Mouse (Mus musculus): ENCODE measurements at regions not wholly inside any gene's neighbourhood (a gene's known extent, or its start where the extent isn't known, plus 50 kb on each side); places are given as distances from the start of the nearest gene placed in this dataset.

GRCm38 (mm10) chr5:126335553-126336520 is 804.3 kb downstream of the Tmem132b start:
- no peak for DNase-seq (ENCODE audit: low spot score)

- no peak for DNase-seq (ENCODE audit: low spot score)
Measured at GRCm38 (mm10) chr5:126337884-126338283, 806.3 kb downstream of the Tmem132b start.

- no peak for DNase-seq (ENCODE audit: low spot score)
Measured at GRCm38 (mm10) chr5:126343570-126343969, 812.0 kb downstream of the Tmem132b start.

- no peak for DNase-seq (ENCODE audit: low spot score)
Measured at GRCm38 (mm10) chr5:126350936-126351335, 819.4 kb downstream of the Tmem132b start.

GRCm38 (mm10) chr5:126369436-126369835 is 837.9 kb downstream of the Tmem132b start:
- no peak for DNase-seq (ENCODE audit: low spot score)

GRCm38 (mm10) chr5:126392306-126392705 is 849.3 kb upstream of the Tmem132c start:
- DNase-seq (ENCODE audit: low spot score) = no peak

- DNase-seq (ENCODE audit: low spot score) = no peak
Measured at GRCm38 (mm10) chr5:126395331-126395730, 846.3 kb upstream of the Tmem132c start.

GRCm38 (mm10) chr5:126431748-126432147 is 809.9 kb upstream of the Tmem132c start:
- DNase-seq (ENCODE audit: low spot score) = no peak

- DNase-seq (ENCODE audit: low spot score) = no peak
Measured at GRCm38 (mm10) chr5:126438696-126439095, 802.9 kb upstream of the Tmem132c start.

GRCm38 (mm10) chr5:126440516-126440915 is 801.1 kb upstream of the Tmem132c start:
- DNase-seq (ENCODE audit: low spot score) = no peak

GRCm38 (mm10) chr5:126475761-126476160 is 765.8 kb upstream of the Tmem132c start:
- DNase-seq (ENCODE audit: low spot score) = no peak

- no peak for DNase-seq (ENCODE audit: low spot score)
Measured at GRCm38 (mm10) chr5:126522076-126522475, 719.5 kb upstream of the Tmem132c start.

GRCm38 (mm10) chr5:126525863-126526262 is 715.7 kb upstream of the Tmem132c start:
- no peak for DNase-seq (ENCODE audit: low spot score)

GRCm38 (mm10) chr5:126530806-126531527 is 710.6 kb upstream of the Tmem132c start:
- DNase-seq (ENCODE audit: low spot score) = no peak

GRCm38 (mm10) chr5:126531528-126531894 is 710.1 kb upstream of the Tmem132c start:
- DNase-seq (ENCODE audit: low spot score) = no peak

GRCm38 (mm10) chr5:126531975-126532374 is 709.6 kb upstream of the Tmem132c start:
- no peak for DNase-seq (ENCODE audit: low spot score)

- DNase-seq (ENCODE audit: low spot score) = no peak
Measured at GRCm38 (mm10) chr5:126538072-126538471, 703.5 kb upstream of the Tmem132c start.

- no peak for DNase-seq (ENCODE audit: low spot score)
Measured at GRCm38 (mm10) chr5:126544261-126544976, 697.2 kb upstream of the Tmem132c start.

GRCm38 (mm10) chr5:126547841-126548240 is 693.8 kb upstream of the Tmem132c start:
- no peak for DNase-seq (ENCODE audit: low spot score)

GRCm38 (mm10) chr5:126551676-126552075 is 689.9 kb upstream of the Tmem132c start:
- DNase-seq (ENCODE audit: low spot score) = no peak

GRCm38 (mm10) chr5:126559011-126559410 is 682.6 kb upstream of the Tmem132c start:
- DNase-seq (ENCODE audit: low spot score) = no peak

GRCm38 (mm10) chr5:126565817-126566216 is 675.8 kb upstream of the Tmem132c start:
- DNase-seq (ENCODE audit: low spot score) = no peak
